ENCODE assay signal across 20 mouse cellular contexts in the genomic region with DNA sequence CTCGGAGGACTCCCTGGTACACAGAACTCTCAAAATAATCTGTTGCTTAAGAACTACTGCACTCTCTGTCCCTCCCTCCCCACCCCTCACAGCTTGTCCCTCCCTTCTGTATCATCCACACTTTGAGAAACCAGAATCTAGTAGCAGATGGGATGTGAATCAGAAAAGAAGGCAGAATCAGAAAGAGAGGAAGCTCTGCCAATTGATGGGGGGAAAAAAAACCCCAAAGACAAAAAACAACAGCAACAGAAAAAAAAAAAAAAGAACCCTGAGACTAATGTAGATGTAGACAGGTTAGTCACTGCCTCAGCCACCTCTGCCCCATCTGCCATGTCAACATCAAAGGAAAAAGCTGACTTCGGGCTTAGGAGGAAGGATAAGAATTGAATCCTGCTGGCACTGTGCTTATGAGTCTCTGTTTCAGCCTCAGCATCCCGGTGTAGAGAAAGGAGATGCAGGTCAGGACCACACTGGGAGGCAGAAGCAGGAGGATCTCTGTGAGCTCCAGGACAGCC. TPM values are rescaled to one million over a fixed set of nuclear protein-coding genes. Genes with fewer than 3 reads are reported as not detected.
A peak's percentile ranks its signal among the peaks of the same experiment; 100 is the strongest.
DNase-seq lines count a peak whose midpoint lies in the region; ATAC-seq and TF ChIP-seq lines count a peak whose summit lies in the region.
"Had no signal": no experiment of that assay in that cellular context is flagged by ENCODE, and none has a peak within 500 bp of the region (broad histone marks: within the 10 kb centered on the region; RNA-seq: fewer than 3 reads in every experiment).

No protein-coding gene starts in this region.

- no peak overlapping the region for H3K4me3 ChIP-seq in forebrain, postnatal 0 days (ENCODE audit: low read depth, low read length)
- H3K4me3 ChIP-seq in forebrain, embryonic 13.5 days = no peak overlapping the region
- no peak overlapping the region for H3K4me3 ChIP-seq in left cerebral cortex, adult 2 months
- peak overlapping the region; percentile 58 for H3K4me3 ChIP-seq in testis, adult 2 months (ENCODE audit: control insufficient read depth, low read depth, low read length)
- no peak overlapping the region for H3K4me3 ChIP-seq in embryonic facial prominence, embryonic 10.5 days
- H3K4me3 ChIP-seq: embryonic facial prominence, embryonic 12.5 days; forebrain, embryonic 12.5 days; heart, embryonic 13.5 days; hindbrain, embryonic 15.5 days had no signal

- H3K27ac ChIP-seq in forebrain, postnatal 0 days (ENCODE audit: low read depth, low read length) = no peak overlapping the region
- H3K27ac ChIP-seq in forebrain, embryonic 13.5 days = no peak overlapping the region
- H3K27ac ChIP-seq in left cerebral cortex, adult 2 months = peak overlapping the region; percentile 67
- H3K27ac ChIP-seq in testis, adult 2 months (ENCODE audit: control insufficient read depth, insufficient read depth, low read depth, low read length) = peak overlapping the region; percentile 76
- H3K27ac ChIP-seq in embryonic facial prominence, embryonic 10.5 days (replicated peaks) = no peak overlapping the region
- H3K27ac ChIP-seq: embryonic facial prominence, embryonic 12.5 days; forebrain, embryonic 12.5 days; heart, embryonic 13.5 days; hindbrain, embryonic 15.5 days had no signal

- peak; percentile 18 for DNase-seq in forebrain, postnatal 0 days
- DNase-seq in left cerebral cortex, adult 2 months (ENCODE audit: extremely low spot score in 1 of 2, low spot score in 2 of 2) = no peak
- no peak for DNase-seq in left cerebral cortex, postnatal 14 days (ENCODE audit: low spot score in 2 of 2)
- DNase-seq in testis, postnatal 14 days (ENCODE audit: low spot score) = no peak
- DNase-seq in embryonic facial prominence, embryonic 10.5 days (ENCODE audit: low spot score) = no peak
- DNase-seq: adrenal gland, postnatal 14 days; cerebellum, adult 2 months; cerebellum, postnatal 10 days; gastrocnemius, postnatal 36 days; heart, adult 11 months; heart, postnatal 36 days had no signal

- no peak overlapping the region for H3K9ac ChIP-seq in forebrain, postnatal 0 days
- H3K9ac ChIP-seq in forebrain, embryonic 13.5 days = no peak overlapping the region
- H3K9ac ChIP-seq: embryonic facial prominence, embryonic 12.5 days; forebrain, embryonic 12.5 days; heart, embryonic 13.5 days; hindbrain, embryonic 15.5 days had no signal

- WGBS in forebrain, postnatal 0 days = 74% methylated on average over 3 of the region's 3 CpGs
- 81% methylated on average over 3 of the region's 3 CpGs for WGBS in forebrain, embryonic 13.5 days
- WGBS in embryonic facial prominence, embryonic 10.5 days = 80% methylated on average over 3 of the region's 3 CpGs

- TF ChIP-seq CTCF in forebrain, postnatal 0 days (IDR thresholded peaks at IDR 0.05; ENCODE audit: low read depth) = no peak
- TF ChIP-seq CTCF in left cerebral cortex, adult 2 months (IDR thresholded peaks at IDR 0.05) = no peak
- no peak for TF ChIP-seq CTCF in testis, adult 2 months (IDR thresholded peaks at IDR 0.05; ENCODE audit: control insufficient read depth, insufficient read depth, insufficient replicate concordance, low read depth, low read length)

- H3K27me3 ChIP-seq in forebrain, postnatal 0 days (ENCODE audit: insufficient read depth, low read length) = no peaks in the 10 kb centered on the region
- no peaks in the 10 kb centered on the region for H3K27me3 ChIP-seq in forebrain, embryonic 13.5 days
- no peaks in the 10 kb centered on the region for H3K27me3 ChIP-seq in testis, adult 2 months (ENCODE audit: control insufficient read depth, insufficient read depth, low read length)
- H3K27me3 ChIP-seq in embryonic facial prominence, embryonic 10.5 days (replicated peaks; ENCODE audit: low read depth, poor library complexity, severe bottlenecking) = no peaks in the 10 kb centered on the region
- H3K27me3 ChIP-seq: CH12.LX; embryonic facial prominence, embryonic 12.5 days; heart, embryonic 13.5 days; hindbrain, embryonic 15.5 days; Patski had no signal

- no peak overlapping the region for H3K4me2 ChIP-seq in forebrain, postnatal 0 days (ENCODE audit: low read depth)
- no peak overlapping the region for H3K4me2 ChIP-seq in forebrain, embryonic 13.5 days
- H3K4me2 ChIP-seq: embryonic facial prominence, embryonic 12.5 days; forebrain, embryonic 12.5 days; heart, embryonic 13.5 days; hindbrain, embryonic 15.5 days had no signal

- TF ChIP-seq POLR2A in testis, adult 2 months (IDR thresholded peaks at IDR 0.05; ENCODE audit: control insufficient read depth, low read depth, low read length) = no peak

- intact Hi-C loops in left cerebral cortex, adult 2 months (cut with DNase I) = no loop called here
- intact Hi-C loops in left cerebral cortex, postnatal 14 days (cut with DNase I) = loop anchor here (2.0 kb wide), 1 partner anchor 54 kb away; the partner anchor contains the start of gene Ythdf2

- H3K36me3 ChIP-seq in forebrain, postnatal 0 days (ENCODE audit: insufficient read depth) = no peaks in the 10 kb centered on the region
- H3K36me3 ChIP-seq in forebrain, embryonic 13.5 days (ENCODE audit: poor library complexity, severe bottlenecking) = no peaks in the 10 kb centered on the region
- H3K36me3 ChIP-seq in testis, adult 2 months (ENCODE audit: control insufficient read depth, insufficient read depth, low read length) = no peaks in the 10 kb centered on the region
- H3K36me3 ChIP-seq in embryonic facial prominence, embryonic 10.5 days (replicated peaks) = no peaks in the 10 kb centered on the region
- H3K36me3 ChIP-seq: embryonic facial prominence, embryonic 12.5 days; forebrain, embryonic 12.5 days; heart, embryonic 13.5 days; hindbrain, embryonic 15.5 days had no signal

- H3K4me1 ChIP-seq in forebrain, postnatal 0 days (ENCODE audit: insufficient read depth) = no peaks in the 10 kb centered on the region
- peaks cover 8% of the 10 kb centered on the region for H3K4me1 ChIP-seq in forebrain, embryonic 13.5 days
- peaks cover 6% of the 10 kb centered on the region for H3K4me1 ChIP-seq in testis, adult 2 months (ENCODE audit: control insufficient read depth, insufficient read depth, low read length)
- peaks cover 9% of the 10 kb centered on the region for H3K4me1 ChIP-seq in embryonic facial prominence, embryonic 10.5 days

- ATAC-seq in forebrain, postnatal 0 days = no peak
- no peak for ATAC-seq in forebrain, embryonic 13.5 days
- ATAC-seq: activated CD4-positive, CD25-positive, alpha-beta regulatory T cell, adult 4 months; Patski had no signal

- H3K9me3 ChIP-seq in forebrain, postnatal 0 days (ENCODE audit: low read length) = no peaks in the 10 kb centered on the region
- H3K9me3 ChIP-seq in forebrain, embryonic 13.5 days (replicated peaks) = no peaks in the 10 kb centered on the region
- 0 out of 2 replicates have a peak, but pooled peaks cover 2% of the 10 kb centered on the region for H3K9me3 ChIP-seq in embryonic facial prominence, embryonic 10.5 days
- H3K9me3 ChIP-seq: embryonic facial prominence, embryonic 12.5 days; forebrain, embryonic 12.5 days; heart, embryonic 13.5 days; hindbrain, embryonic 15.5 days had no signal

RNA-seq across cellular contexts. Expression of gene Gmeb1, which starts 5.5 kb away (rescaled TPM):
- total RNA-seq in forebrain, postnatal 0 days (2014; rRNA removed) = 17.1 and 21.3 TPM in 2 replicates
- 18.0 and 34.0 TPM in 2 replicates for polyA plus RNA-seq in forebrain, postnatal 0 days (2015; fragmentation: Nextera tagmentation; extraction: Ambion mirVana)
- 50.0 and 55.3 TPM in 2 replicates for polyA plus RNA-seq in forebrain, embryonic 13.5 days (2015; fragmentation: Nextera tagmentation; extraction: Ambion mirVana)
- total RNA-seq in left cerebral cortex, adult 2 months (2021) = 10 to 100 TPM; 22.1 to 26.1 TPM
- total RNA-seq in left cerebral cortex, postnatal 14 days (2021) = 10 to 100 TPM; 25.1 to 25.9 TPM
- polyA plus RNA-seq in testis, adult 2 months (2012; rRNA removed) = 13.7 and 14.1 TPM in 2 replicates
- polyA plus RNA-seq in embryonic facial prominence, embryonic 10.5 days (2016; fragmentation: Nextera tagmentation; extraction: Ambion mirVana) = 46.2 and 46.5 TPM in 2 replicates

RNA-seq across cellular contexts. Expression of gene Taf12, which starts 7.3 kb away (rescaled TPM):
- 8.0 and 15.2 TPM in 2 replicates for total RNA-seq in forebrain, postnatal 0 days (2014; rRNA removed)
- polyA plus RNA-seq in forebrain, postnatal 0 days (2015; fragmentation: Nextera tagmentation; extraction: Ambion mirVana) = 27.8 and 30.5 TPM in 2 replicates
- 51.5 and 56.1 TPM in 2 replicates for polyA plus RNA-seq in forebrain, embryonic 13.5 days (2015; fragmentation: Nextera tagmentation; extraction: Ambion mirVana)
- total RNA-seq in left cerebral cortex, adult 2 months (2021) = 10 to 100 TPM; 22.1 to 24.4 TPM
- total RNA-seq in left cerebral cortex, postnatal 14 days (2021) = 10 to 100 TPM; 16.9 to 18.3 TPM
- polyA plus RNA-seq in testis, adult 2 months (2012; rRNA removed) = 37.0 and 38.5 TPM in 2 replicates
- polyA plus RNA-seq in embryonic facial prominence, embryonic 10.5 days (2016; fragmentation: Nextera tagmentation; extraction: Ambion mirVana) = 58.8 and 59.3 TPM in 2 replicates

RNA-seq across cellular contexts. Expression of gene Rab42, which starts 36.3 kb away (rescaled TPM):
- 0.71 and 1.8 TPM in 2 replicates for total RNA-seq in forebrain, postnatal 0 days (2014; rRNA removed)
- polyA plus RNA-seq in forebrain, postnatal 0 days (2015; fragmentation: Nextera tagmentation; extraction: Ambion mirVana) = 2.3 and 2.5 TPM in 2 replicates
- polyA plus RNA-seq in forebrain, embryonic 13.5 days (2015; fragmentation: Nextera tagmentation; extraction: Ambion mirVana) = 0.23 and 0.64 TPM in 2 replicates
- total RNA-seq in left cerebral cortex, adult 2 months (2021) = 1 to 10 TPM; 1.6 to 2.6 TPM
- 1 to 10 TPM in 1 of 2 experiments, under 1 TPM in 1; 0.61 to 1.3 TPM for total RNA-seq in left cerebral cortex, postnatal 14 days (2021)
- polyA plus RNA-seq in testis, adult 2 months (2012; rRNA removed) = 24.9 and 31.4 TPM in 2 replicates
- 1.3 and 1.8 TPM in 2 replicates for polyA plus RNA-seq in embryonic facial prominence, embryonic 10.5 days (2016; fragmentation: Nextera tagmentation; extraction: Ambion mirVana)
- total RNA-seq: gastrocnemius, postnatal 36 days had no signal
- polyA plus RNA-seq: activated CD4-positive, CD25-positive, alpha-beta regulatory T cell, adult 4 months; Patski had no signal

RNA-seq across cellular contexts. Expression of gene Ythdf2, which starts 54.8 kb away (rescaled TPM):
- 77.3 and 83.9 TPM in 2 replicates for total RNA-seq in forebrain, postnatal 0 days (2014; rRNA removed)
- 122 and 126 TPM in 2 replicates for polyA plus RNA-seq in forebrain, postnatal 0 days (2015; fragmentation: Nextera tagmentation; extraction: Ambion mirVana)
- polyA plus RNA-seq in forebrain, embryonic 13.5 days (2015; fragmentation: Nextera tagmentation; extraction: Ambion mirVana) = 154 and 162 TPM in 2 replicates
- 10 to 100 TPM; 41.4 to 44.3 TPM for total RNA-seq in left cerebral cortex, adult 2 months (2021)
- total RNA-seq in left cerebral cortex, postnatal 14 days (2021) = 10 to 100 TPM; 40.8 to 44.5 TPM
- 11.9 and 14.5 TPM in 2 replicates for polyA plus RNA-seq in testis, adult 2 months (2012; rRNA removed)
- polyA plus RNA-seq in embryonic facial prominence, embryonic 10.5 days (2016; fragmentation: Nextera tagmentation; extraction: Ambion mirVana) = 155 and 159 TPM in 2 replicates

Comparison
In these comparisons a context has a peak if more than half of its experiments do, and no peak if none do; other contexts are left out.
1. H3K27ac ChIP-seq: peak in left cerebral cortex, adult 2 months (single experiment) and testis, adult 2 months (single experiment); none in forebrain, postnatal 0 days (single experiment), forebrain, embryonic 13.5 days (single experiment) and embryonic facial prominence, embryonic 10.5 days (single experiment).